Comparison of ENCODE assay signal across 12 mouse cellular contexts in the genomic region with DNA sequence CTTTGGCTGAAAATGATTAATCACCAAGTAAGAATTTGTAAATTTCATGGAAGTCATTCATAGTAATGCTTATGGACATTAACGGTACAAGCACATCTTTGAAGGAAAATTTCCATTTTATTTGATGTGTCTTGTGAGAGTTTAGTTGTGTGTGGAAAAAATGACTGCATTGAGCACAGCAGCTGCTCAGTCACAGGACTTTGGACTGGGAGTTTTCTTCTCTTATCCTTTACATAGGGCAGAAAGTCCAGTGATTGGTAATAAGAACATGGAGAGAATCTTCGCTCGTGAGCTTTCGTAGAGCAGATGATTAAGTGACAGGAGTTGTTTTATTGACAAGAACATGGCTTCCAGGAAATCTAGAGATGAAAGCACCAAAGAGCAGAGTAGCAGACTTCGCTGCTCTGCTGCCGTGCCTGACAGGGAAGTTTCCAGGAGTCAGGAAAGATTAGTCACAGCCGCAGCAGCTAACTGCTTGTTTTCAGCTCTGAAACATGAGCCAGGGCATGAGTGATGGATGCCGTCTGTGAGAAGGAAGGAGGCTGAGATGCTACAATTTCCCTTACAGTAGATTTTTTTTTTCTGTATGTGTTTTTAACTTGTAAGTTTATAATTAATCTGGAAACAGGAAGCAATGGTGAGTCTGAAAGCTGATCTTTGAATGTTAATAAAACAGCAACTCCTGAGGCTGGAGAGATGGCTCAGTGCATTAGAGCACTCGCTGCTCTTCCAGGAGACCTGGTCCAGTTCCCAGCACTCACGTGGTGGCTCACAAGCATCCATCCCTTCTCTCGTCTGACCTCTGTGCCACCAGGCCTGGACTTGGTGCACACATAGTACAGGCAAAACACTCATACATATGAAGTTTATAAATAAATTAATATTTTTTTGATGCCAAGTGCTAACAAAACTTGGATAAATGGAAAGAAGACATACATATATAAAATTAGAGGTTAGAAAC. TPM values are rescaled to one million over a fixed set of nuclear protein-coding genes. Genes with fewer than 3 reads are reported as not detected.
DNase-seq lines count a peak whose midpoint lies in the region; TF ChIP-seq lines count a peak whose summit lies in the region.
"Had no signal": no experiment of that assay in that cellular context is flagged by ENCODE, and none has a peak within 500 bp of the region (broad histone marks: within the 10 kb centered on the region; RNA-seq: fewer than 3 reads in every experiment).

No protein-coding gene starts in this region.

- H3K36me3 ChIP-seq in kidney, adult 2 months (ENCODE audit: control insufficient read depth, insufficient read depth, low read length), result no peaks in the 10 kb centered on the region; the same call in 1 of the 2 replicates
- peaks cover 31% of the 10 kb centered on the region for H3K36me3 ChIP-seq in small intestine, adult 2 months (ENCODE audit: control insufficient read depth, insufficient read depth, low read length)

- no peak for TF ChIP-seq CTCF in kidney, adult 2 months (conservative IDR thresholded peaks at IDR 0.05; ENCODE audit: insufficient read depth, insufficient read length, low read depth, low read length)
- TF ChIP-seq CTCF in small intestine, adult 2 months (IDR thresholded peaks at IDR 0.05; ENCODE audit: extremely low read depth, insufficient read length, insufficient replicate concordance, low read depth, low read length), result no peak

- DNase-seq in heart, postnatal 10 days, result peak; percentile 23 to 31
- DNase-seq in heart, adult 18-20 months, result no peak
- peak; percentile 9 for DNase-seq in embryo, embryonic 11.5 days (ENCODE audit: low read depth, low spot score)
- peak; percentile 75 for DNase-seq in kidney, adult 2 months
- no peak for DNase-seq in natural killer cell, adult 2 months (ENCODE audit: low spot score in 2 of 2)
- no peak for DNase-seq in cerebellum, adult 11 months
- DNase-seq: adrenal gland, postnatal 14 days; cerebellum, postnatal 10 days; heart, postnatal 36 days had no signal

- no peaks in the 10 kb centered on the region for H3K27me3 ChIP-seq in kidney, adult 2 months (replicated peaks; ENCODE audit: control insufficient read depth, insufficient read depth, low read length)
- H3K27me3 ChIP-seq in small intestine, adult 2 months (ENCODE audit: control insufficient read depth, insufficient read depth, low read length), result no peaks in the 10 kb centered on the region
- H3K27me3 ChIP-seq: forebrain, embryonic 15.5 days had no signal

- H3K4me3 ChIP-seq in kidney, adult 2 months (ENCODE audit: insufficient read depth, low read depth, low read length), result no peak overlapping the region
- no peak overlapping the region for H3K4me3 ChIP-seq in small intestine, adult 2 months (ENCODE audit: low read depth, low read length)
- H3K4me3 ChIP-seq: forebrain, embryonic 15.5 days had no signal

- no peak for TF ChIP-seq POLR2A in kidney, adult 2 months (IDR thresholded peaks at IDR 0.05; ENCODE audit: low read depth, low read length)
- no peak for TF ChIP-seq POLR2A in small intestine, adult 2 months (IDR thresholded peaks at IDR 0.05; ENCODE audit: low read depth, low read length)

- 33% methylated on average over 11 of the region's 11 CpGs for WGBS in kidney, adult 2 months
- WGBS in small intestine, adult 2 months, result 20% methylated on average over 11 of the region's 11 CpGs

- peaks cover 6% of the 10 kb centered on the region; the same call in 1 of the 2 replicates for H3K4me1 ChIP-seq in kidney, adult 2 months (ENCODE audit: control insufficient read depth, insufficient read depth, low read length)
- H3K4me1 ChIP-seq in small intestine, adult 2 months (ENCODE audit: control insufficient read depth, insufficient read depth, insufficient read length, low read length), result peaks cover 10% of the 10 kb centered on the region
- H3K4me1 ChIP-seq: forebrain, embryonic 15.5 days had no signal

- 0 out of 2 replicates have a peak overlapping the region, but pooled peaks have one; percentile 30 for H3K27ac ChIP-seq in kidney, adult 2 months (ENCODE audit: insufficient read depth, low read depth, low read length)
- H3K27ac ChIP-seq in small intestine, adult 2 months (ENCODE audit: insufficient read depth, low read depth, low read length), result peak overlapping the region; percentile 84
- H3K27ac ChIP-seq: forebrain, embryonic 15.5 days; liver, embryonic 14.5 days had no signal

- intact Hi-C loops in heart, postnatal 10 days (cut with DNase I), result no loop called here

RNA-seq across cellular contexts. Expression of gene Hbs1l, which starts 9.2 kb away (rescaled TPM):
- 10 to 100 TPM; 56.6 to 60.9 TPM for total RNA-seq in heart, postnatal 10 days (2021)
- 10 to 100 TPM; 74.2 to 74.6 TPM for total RNA-seq in heart, adult 18-20 months (2021)
- 14.0 and 17.9 TPM in 2 replicates for polyA plus RNA-seq in kidney, adult 2 months (2012; rRNA removed)
- polyA plus RNA-seq in small intestine, adult 2 months (2012; rRNA removed), result 7.5 and 12.2 TPM in 2 replicates

Comparison
In these comparisons a context has a peak if more than half of its experiments do, and no peak if none do; other contexts are left out.
1. DNase-seq: peak in heart, postnatal 10 days (2 of 2), embryo, embryonic 11.5 days (single experiment) and kidney, adult 2 months (single experiment); none in heart, adult 18-20 months (0 of 2), natural killer cell, adult 2 months (0 of 2) and cerebellum, adult 11 months (single experiment).